ENCODE assay signal across 8 mouse cellular contexts in the genomic region with DNA sequence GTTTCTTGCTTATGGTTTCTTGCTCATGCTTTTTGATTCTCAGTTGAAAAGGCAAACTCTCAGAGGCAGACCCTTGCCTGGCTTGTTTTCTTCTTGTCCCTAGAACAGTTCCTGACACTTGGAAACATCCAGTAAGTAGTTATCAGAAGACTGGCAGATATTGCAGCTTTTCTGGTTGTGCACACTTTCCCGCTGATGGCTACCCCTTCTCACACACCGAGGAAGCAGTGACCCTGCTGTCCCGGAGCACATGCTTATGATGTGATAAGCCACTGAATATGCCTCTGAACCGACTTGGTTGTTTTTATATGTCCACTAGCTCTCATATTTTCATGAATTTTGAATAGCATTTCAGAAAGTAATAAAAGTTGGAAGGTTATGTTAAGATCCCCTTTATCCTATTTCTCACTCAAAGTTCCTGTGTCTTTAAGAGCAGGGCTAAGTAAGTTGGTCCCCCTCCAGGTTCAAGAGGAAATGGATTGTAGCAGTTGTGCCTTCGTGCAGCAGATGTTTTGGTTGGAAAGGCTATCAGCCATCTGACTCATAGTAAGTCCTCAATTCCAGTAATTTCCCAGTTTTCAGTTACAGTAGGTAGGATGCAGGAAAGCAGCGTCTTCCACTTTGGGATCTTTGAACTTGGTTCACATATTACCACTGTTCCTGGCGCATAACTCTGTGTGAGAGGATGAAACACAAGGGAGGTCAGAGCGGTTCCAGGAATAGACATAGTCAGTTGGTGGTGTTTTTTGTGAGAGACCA.
A peak's percentile ranks its signal among the peaks of the same experiment; 100 is the strongest.
DNase-seq lines count a peak whose midpoint lies in the region; ATAC-seq and TF ChIP-seq lines count a peak whose summit lies in the region.

No protein-coding gene starts in this region.

- H3K4me1 ChIP-seq in heart, embryonic 12.5 days (replicated peaks) = peaks cover 19% of the 10 kb centered on the region
- H3K4me1 ChIP-seq in limb, embryonic 14.5 days (ENCODE audit: control insufficient read depth, insufficient read depth, low read length) = 0 out of 2 replicates have a peak, but pooled peaks cover 2% of the 10 kb centered on the region
- H3K4me1 ChIP-seq in hindbrain, embryonic 10.5 days (replicated peaks) = no peaks in the 10 kb centered on the region

- H3K27ac ChIP-seq in heart, embryonic 12.5 days (ENCODE audit: poor library complexity, severe bottlenecking) = peak overlapping the region; percentile 76
- peak overlapping the region; percentile 8; the same call in 1 of the 2 replicates for H3K27ac ChIP-seq in limb, embryonic 14.5 days (replicated peaks; ENCODE audit: low read depth, low read length)
- no peak overlapping the region for H3K27ac ChIP-seq in hindbrain, embryonic 10.5 days

- no peaks in the 10 kb centered on the region for H3K9me3 ChIP-seq in heart, embryonic 12.5 days (replicated peaks)
- H3K9me3 ChIP-seq in limb, embryonic 14.5 days (ENCODE audit: control insufficient read depth, low read length) = no peaks in the 10 kb centered on the region
- no peaks in the 10 kb centered on the region for H3K9me3 ChIP-seq in hindbrain, embryonic 10.5 days

- H3K27me3 ChIP-seq in heart, embryonic 12.5 days (replicated peaks) = no peaks in the 10 kb centered on the region
- no peaks in the 10 kb centered on the region for H3K27me3 ChIP-seq in limb, embryonic 14.5 days (ENCODE audit: control insufficient read depth, insufficient read depth, low read length)
- H3K27me3 ChIP-seq in hindbrain, embryonic 10.5 days (ENCODE audit: insufficient read depth, poor library complexity, severe bottlenecking) = no peaks in the 10 kb centered on the region

- DNase-seq in cerebellum, adult 9-10 months = peak; percentile 6
- DNase-seq in cerebellum, adult 11 months = no peak
- peak; percentile 17 for DNase-seq in Muller cell, postnatal 12 days (ENCODE audit: inconsistent ontology term)
- peak; percentile 70 for DNase-seq in limb, embryonic 14.5 days (ENCODE audit: low spot score)
- no peak for DNase-seq in thymus, postnatal 36 days
- no peak for DNase-seq in c-Kit-positive CD71-positive TER-119-positive erythroid progenitor cells, embryonic 14.5 days (ENCODE audit: low spot score)
- no peak for DNase-seq in hindbrain, embryonic 10.5 days (ENCODE audit: low spot score)

- 35% methylated on average over 8 of the region's 8 CpGs for WGBS in heart, embryonic 12.5 days
- 62% methylated on average over 8 of the region's 8 CpGs for WGBS in limb, embryonic 14.5 days
- WGBS in hindbrain, embryonic 10.5 days = 87% methylated on average over 8 of the region's 8 CpGs

- no peak for TF ChIP-seq POLR2A in limb, embryonic 14.5 days (IDR thresholded peaks at IDR 0.05; ENCODE audit: borderline replicate concordance, extremely low read depth, insufficient read depth, insufficient read length)

- peak; percentile 75; the same call in 1 of the 2 replicates for ATAC-seq in heart, embryonic 12.5 days (ENCODE audit: insufficient number of reproducible peaks, low FRiP score)
- ATAC-seq in limb, embryonic 14.5 days (ENCODE audit: low FRiP score, low read depth) = no peak

- H3K36me3 ChIP-seq in heart, embryonic 12.5 days = no peaks in the 10 kb centered on the region
- H3K36me3 ChIP-seq in limb, embryonic 14.5 days (ENCODE audit: control insufficient read depth, insufficient read depth, low read length) = no peaks in the 10 kb centered on the region
- no peaks in the 10 kb centered on the region for H3K36me3 ChIP-seq in hindbrain, embryonic 10.5 days

- 0 out of 2 replicates have a peak overlapping the region, but pooled peaks have one; percentile 35 for H3K4me2 ChIP-seq in heart, embryonic 12.5 days
- H3K4me2 ChIP-seq in limb, embryonic 14.5 days (replicated peaks; ENCODE audit: low read depth, low read length, severe bottlenecking) = no peak overlapping the region

- H3K9ac ChIP-seq in heart, embryonic 12.5 days = no peak overlapping the region
- no peak overlapping the region for H3K9ac ChIP-seq in limb, embryonic 14.5 days (ENCODE audit: low read depth, low read length, severe bottlenecking)

- no peak overlapping the region for H3K4me3 ChIP-seq in heart, embryonic 12.5 days
- H3K4me3 ChIP-seq in limb, embryonic 14.5 days (replicated peaks; ENCODE audit: low read length) = no peak overlapping the region
- H3K4me3 ChIP-seq in hindbrain, embryonic 10.5 days = no peak overlapping the region

Comparison
In these comparisons a context has a peak if more than half of its experiments do, and no peak if none do; other contexts are left out.
1. DNase-seq: peak in cerebellum, adult 9-10 months (single experiment), Muller cell, postnatal 12 days (single experiment) and limb, embryonic 14.5 days (single experiment); none in cerebellum, adult 11 months (single experiment), thymus, postnatal 36 days (0 of 2), c-Kit-positive CD71-positive TER-119-positive erythroid progenitor cells, embryonic 14.5 days (single experiment) and hindbrain, embryonic 10.5 days (single experiment).